Mouse (Mus musculus) heart, embryonic 11.5 days (tissue): Measurements from ENCODE around the gene Lrp2. TPM values are rescaled to one million over a fixed set of nuclear protein-coding genes. Genes with fewer than 3 reads are reported as not detected.

Experiments used
- ATAC-seq: fragments of 200-750 bp; cut with Nextera tagmentation; replicated peaks from 2 replicates; pipeline ENCODE4 v1.8.0; 2017; ENCODE audit warnings: moderate library complexity; ENCODE audit not compliant: insufficient number of reproducible peaks, low FRiP score, low TSS enrichment
- H3K27ac ChIP-seq: fragments of 300-500 bp; sonication (generic); 2 replicates; pipeline ENCODE4 v1.5.1; 2014; ENCODE audit warnings: mild to moderate bottlenecking, low read depth, low read length
- H3K27me3 ChIP-seq: fragments of 300-500 bp; sonication (generic); 2 replicates; pipeline ENCODE4 v1.6.1; 2014; ENCODE audit warnings: mild to moderate bottlenecking, low read length, mixed read lengths; ENCODE audit not compliant: control insufficient read depth, insufficient read depth
- H3K36me3 ChIP-seq: fragments of 300-500 bp; sonication (generic); 2 replicates; pipeline ENCODE4 v1.6.1; 2014; ENCODE audit warnings: mild to moderate bottlenecking, low read length, moderate library complexity, mixed read lengths; ENCODE audit not compliant: control insufficient read depth, insufficient read depth
- H3K4me1 ChIP-seq: fragments of 300-500 bp; sonication (generic); 2 replicates; pipeline ENCODE4 v1.6.1; 2014; ENCODE audit warnings: low read length; ENCODE audit not compliant: control insufficient read depth, insufficient read depth
- H3K4me2 ChIP-seq: fragments of 300-500 bp; sonication (generic); 2 replicates; pipeline ENCODE4 v1.6.1; 2014; ENCODE audit warnings: mild to moderate bottlenecking, moderate library complexity
- H3K4me3 ChIP-seq: fragments of 300-500 bp; sonication (generic); 2 replicates; pipeline ENCODE4 v1.5.1; 2014; ENCODE audit warnings: low read depth, low read length
- H3K9ac ChIP-seq: fragments of 300-500 bp; sonication (generic); 2 replicates; pipeline ENCODE4 v1.6.1; 2014; ENCODE audit warnings: mild to moderate bottlenecking, low read depth, low read length, moderate library complexity
- H3K9me3 ChIP-seq: fragments of 300-500 bp; sonication (generic); replicated peaks from 2 replicates; pipeline ENCODE4 v1.6.1; 2016; ENCODE audit warnings: low read length; ENCODE audit not compliant: control insufficient read depth
- WGBS: fragments of 180-500 bp; shearing (Covaris S2); extraction: QIAGEN DNeasy Blood & Tissue Kit; methylation state at CpG from one replicate; pipeline ENCODE4 v1.1.7; 2014; ENCODE audit not compliant: insufficient replicate concordance; 5-methylcytosine and 5-hydroxymethylcytosine counted together
- polyA plus RNA-seq: library from polyadenylated mRNA; unstranded; fragments of >200 nt; fragmentation: Nextera tagmentation; extraction: Ambion mirVana; gene quantifications from 2 replicates; pipeline ENCODE4 v1.2.1, GENCODE M21; 2014

Lrp2 gene
- polyA plus RNA-seq, 1 experiment from 2014 or later = 1.0 TPM

GRCm38 (mm10) chr2:69576531-69576930 lies 9.3 kb downstream of the Lrp2 start:
- Histone ChIP-seq H3K27ac (no peak overlapping the region), H3K9me3 (no peaks in the 10 kb centered on the region), H3K36me3 (no peaks in the 10 kb centered on the region), H3K4me2 (no peak overlapping the region), H3K4me3 (no peak overlapping the region), H3K27me3 (no peaks in the 10 kb centered on the region), H3K9ac (no peak overlapping the region), H3K4me1 (no peaks in the 10 kb centered on the region)
- ATAC-seq = no peak
- WGBS = 80% methylated on average over 1 of the region's 1 CpGs

DNA sequence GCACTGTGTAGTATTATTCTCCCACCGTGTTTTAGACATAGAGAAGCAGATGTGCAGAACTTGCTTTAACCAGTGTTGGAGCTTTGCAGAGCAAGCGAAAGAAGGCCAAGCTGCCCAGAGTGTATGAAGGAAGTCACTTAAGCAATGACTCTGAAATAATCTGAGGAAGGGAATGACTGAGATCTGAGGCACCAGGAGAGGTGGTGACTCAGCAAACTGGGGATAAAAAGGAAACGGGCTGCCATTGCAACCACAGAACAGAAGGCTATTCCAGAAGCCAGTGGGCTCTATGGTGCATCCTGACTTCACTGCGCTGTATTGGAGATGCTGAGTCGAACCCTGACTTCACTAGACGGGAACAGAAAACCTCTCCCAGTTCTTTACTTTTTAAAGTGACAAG lies 10.9 kb downstream of the Lrp2 start:
- 56% methylated on average over 6 of the region's 6 CpGs for WGBS

DNA sequence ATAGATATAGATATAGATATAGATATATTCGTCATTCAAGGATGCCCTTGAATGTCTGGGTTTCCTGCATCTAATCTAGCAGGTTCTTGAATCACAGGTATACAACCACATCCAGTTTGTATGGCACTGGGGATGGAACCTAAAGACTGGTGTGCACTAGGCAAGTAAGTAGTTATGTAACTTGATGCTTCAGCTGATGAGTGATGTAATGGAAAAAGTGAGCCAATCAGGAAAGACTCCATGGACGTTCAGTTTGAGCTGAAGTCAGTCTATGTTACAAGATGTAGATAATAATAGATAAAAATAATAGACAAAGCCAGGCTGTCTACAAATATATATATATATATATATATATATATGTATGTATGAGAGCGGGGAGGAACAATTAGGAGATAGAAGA lies 11.6 kb downstream of the Lrp2 start:
- no peak overlapping the region for H3K4me2 ChIP-seq

More for the DNA sequence above, 10.9 kb downstream of the Lrp2 start:
- Histone ChIP-seq H3K27ac (no peak overlapping the region), H3K9ac (no peak overlapping the region), H3K4me3 (no peak overlapping the region), H3K36me3 (no peaks in the 10 kb centered on the region), H3K4me2 (no peak overlapping the region), H3K9me3 (no peaks in the 10 kb centered on the region), H3K4me1 (no peaks in the 10 kb centered on the region), H3K27me3 (no peaks in the 10 kb centered on the region)
- no peak for ATAC-seq

GRCm38 (mm10) chr2:69573733-69574054 lies 12.2 kb downstream of the Lrp2 start:
- no peak overlapping the region for H3K27ac ChIP-seq
- no peak overlapping the region for H3K9ac ChIP-seq
- no peaks in the 10 kb centered on the region for H3K9me3 ChIP-seq
- H3K4me2 ChIP-seq = no peak overlapping the region
- no peak overlapping the region for H3K4me3 ChIP-seq
- H3K36me3 ChIP-seq = no peaks in the 10 kb centered on the region
- no peak for ATAC-seq
- H3K4me1 ChIP-seq = no peaks in the 10 kb centered on the region
- no peaks in the 10 kb centered on the region for H3K27me3 ChIP-seq

More for the DNA sequence above, 11.6 kb downstream of the Lrp2 start:
- no peak for ATAC-seq
- no peaks in the 10 kb centered on the region for H3K9me3 ChIP-seq
- no peak overlapping the region for H3K9ac ChIP-seq
- WGBS = 53% methylated on average over 3 of the region's 3 CpGs
- H3K27ac ChIP-seq = no peak overlapping the region
- no peak overlapping the region for H3K4me3 ChIP-seq
- no peaks in the 10 kb centered on the region for H3K36me3 ChIP-seq
- no peaks in the 10 kb centered on the region for H3K27me3 ChIP-seq
- H3K4me1 ChIP-seq = no peaks in the 10 kb centered on the region

- Histone ChIP-seq H3K27me3 (no peaks in the 10 kb centered on the region), H3K4me1 (no peaks in the 10 kb centered on the region), H3K36me3 (no peaks in the 10 kb centered on the region), H3K4me3 (no peak overlapping the region), H3K4me2 (no peak overlapping the region), H3K9ac (no peak overlapping the region), H3K9me3 (no peaks in the 10 kb centered on the region), H3K27ac (no peak overlapping the region)
- ATAC-seq = no peak
- 64% methylated on average over 5 of the region's 5 CpGs for WGBS
These were observed 12.7 kb downstream of the Lrp2 start for GRCm38 (mm10) chr2:69573038-69573732.

GRCm38 (mm10) chr2:69570556-69570955 lies 15.3 kb downstream of the Lrp2 start:
- H3K4me3 ChIP-seq = no peak overlapping the region
- H3K9me3 ChIP-seq = no peaks in the 10 kb centered on the region
- H3K27me3 ChIP-seq = no peaks in the 10 kb centered on the region
- no peaks in the 10 kb centered on the region for H3K36me3 ChIP-seq
- no peak overlapping the region for H3K4me2 ChIP-seq
- H3K9ac ChIP-seq = no peak overlapping the region
- no peaks in the 10 kb centered on the region for H3K4me1 ChIP-seq
- 82% methylated on average over 6 of the region's 6 CpGs for WGBS
- no peak overlapping the region for H3K27ac ChIP-seq
- ATAC-seq = no peak

DNA sequence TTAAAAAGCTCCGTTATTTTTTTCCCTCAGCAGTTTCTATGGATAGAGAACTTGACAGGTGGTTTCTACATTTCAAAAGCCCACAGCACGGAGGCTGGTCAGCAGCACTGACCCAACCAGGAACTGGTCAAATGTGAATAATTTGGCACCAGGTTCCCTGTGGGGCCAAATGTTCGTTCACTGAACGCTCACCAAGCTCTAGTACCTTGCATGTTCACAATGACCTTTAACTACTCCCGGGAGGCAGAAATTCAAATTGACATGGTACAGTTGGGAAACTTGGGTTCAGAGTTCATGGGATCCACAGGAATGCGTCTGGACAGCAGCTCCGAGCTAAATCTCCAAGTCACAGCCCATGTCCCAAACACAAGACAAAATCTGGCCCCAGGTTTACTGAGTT lies 19.6 kb downstream of the Lrp2 start:
- WGBS = 77% methylated on average over 7 of the region's 7 CpGs
- no peak overlapping the region for H3K9ac ChIP-seq
- H3K36me3 ChIP-seq = no peaks in the 10 kb centered on the region
- H3K27ac ChIP-seq = no peak overlapping the region
- peaks cover 10% of the 10 kb centered on the region for H3K4me1 ChIP-seq
- no peak overlapping the region for H3K4me3 ChIP-seq
- H3K4me2 ChIP-seq = no peak overlapping the region
- ATAC-seq = no peak
- H3K27me3 ChIP-seq = no peaks in the 10 kb centered on the region
- H3K9me3 ChIP-seq = no peaks in the 10 kb centered on the region

DNA sequence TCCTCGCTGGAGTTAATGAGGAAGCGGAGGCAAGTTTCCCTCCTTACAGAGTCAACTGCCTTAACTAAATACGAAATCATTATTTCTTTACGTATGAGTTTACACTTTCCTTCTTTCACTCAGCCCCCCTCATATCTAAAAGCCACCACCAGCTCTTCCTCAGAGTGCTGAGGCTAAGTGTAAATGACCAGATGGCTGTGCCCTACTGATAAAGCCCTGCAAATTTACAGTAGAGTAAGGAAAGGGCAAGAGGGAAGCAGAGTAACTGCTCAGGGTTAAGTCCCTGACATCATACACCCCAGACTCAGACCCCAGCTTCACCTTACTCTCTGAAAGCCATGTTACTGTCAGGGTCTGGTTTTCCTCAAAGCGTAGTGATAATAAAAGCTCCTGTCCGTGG lies 22.4 kb downstream of the Lrp2 start:
- Histone ChIP-seq H3K4me3 (no peak overlapping the region), H3K4me2 (peak overlapping the region; percentile 14; the same call in 1 of the 2 replicates), H3K9ac (no peak overlapping the region), H3K4me1 (peaks cover 10% of the 10 kb centered on the region), H3K9me3 (no peaks in the 10 kb centered on the region), H3K27ac (no peak overlapping the region), H3K36me3 (no peaks in the 10 kb centered on the region), H3K27me3 (peaks cover 6% of the 10 kb centered on the region; the same call in 1 of the 2 replicates)
- 23% methylated on average over 6 of the region's 6 CpGs for WGBS
- peak; percentile 63 for ATAC-seq

GRCm38 (mm10) chr2:69562761-69563160 lies 23.1 kb downstream of the Lrp2 start:
- Histone ChIP-seq H3K9ac (no peak overlapping the region), H3K9me3 (no peaks in the 10 kb centered on the region), H3K27me3 (peaks cover 6% of the 10 kb centered on the region; the same call in 1 of the 2 replicates), H3K27ac (no peak overlapping the region), H3K36me3 (no peaks in the 10 kb centered on the region), H3K4me1 (peaks cover 10% of the 10 kb centered on the region), H3K4me2 (no peak overlapping the region), H3K4me3 (no peak overlapping the region)
- 54% methylated on average over 5 of the region's 5 CpGs for WGBS
- ATAC-seq = no peak
